Mouse (Mus musculus) liver, adult 10 weeks (tissue): Measurements from ENCODE around the gene Ckap2l. TPM values are rescaled to one million over a fixed set of nuclear protein-coding genes. Genes with fewer than 3 reads are reported as not detected.

Experiments
- polyA plus RNA-seq: library from polyadenylated mRNA; stranded (reverse); fragments of 350-450 nt; fragmentation: Illumina TruSeq; extraction: RNeasy Lipid Tissue Mini Kit (QIAGEN cat#74804); gene quantifications from one replicate; pipeline ENCODE4 v1.2.3, GENCODE M21; 2014; ENCODE audit warnings: low read depth, low replicate concordance

The Ckap2l gene
- 0.16 TPM for polyA plus RNA-seq

GRCm38 (mm10) chr2:129296671-129297588 is at the start of gene Ckap2l:
Gene Ckap2l (minus strand): TSS chr2:129297212.

GRCm38 (mm10) chr2:129309836-129310235 is 12.8 kb upstream of the Ckap2l start, which contains the start of gene Il1a:
Gene Il1a (minus strand): TSS chr2:129309972.

Other genes with a start within 250 kb of the Ckap2l start
- not detected for gene Vinac1, start 249.0 kb downstream of the Ckap2l start, polyA plus RNA-seq
- 2.0 TPM for gene Ttl, start 231.3 kb downstream of the Ckap2l start, polyA plus RNA-seq
- 2.2 TPM for gene Polr1b, start 196.2 kb downstream of the Ckap2l start, polyA plus RNA-seq
- 6.2 TPM for gene Chchd5, start 167.5 kb downstream of the Ckap2l start, polyA plus RNA-seq
- gene Slc20a1, start 98.4 kb downstream of the Ckap2l start, polyA plus RNA-seq: 17.5 TPM
- 11.8 TPM for gene Il1a, start 12.8 kb upstream of the Ckap2l start, polyA plus RNA-seq
- 5.8 TPM for gene Il1b, start 73.9 kb upstream of the Ckap2l start, polyA plus RNA-seq
- not detected for gene F830045P16Rik, start 239.4 kb upstream of the Ckap2l start, polyA plus RNA-seq